Mouse (Mus musculus) brown adipose tissue, adult 24 weeks (tissue): ENCODE results near the gene Col4a2. TPM values are rescaled to one million over a fixed set of nuclear protein-coding genes. Genes with fewer than 3 reads are reported as not detected.

Experiments
- H3K27ac ChIP-seq: fragments of 200-500 bp; replicated peaks from 2 replicates; pipeline ENCODE4 v1.5.1; 2012; ENCODE audit warnings: low read depth, mild to moderate bottlenecking, low read length
- H3K4me1 ChIP-seq: fragments of 200-500 bp; 2 replicates; pipeline ENCODE4 v1.6.1; 2012; ENCODE audit warnings: low read length, mixed read lengths; ENCODE audit not compliant: control insufficient read depth, insufficient read depth, insufficient read length
- H3K4me3 ChIP-seq: fragments of 200-500 bp; 2 replicates; pipeline ENCODE4 v1.5.1; 2012; ENCODE audit warnings: low read depth, mild to moderate bottlenecking, low read length, moderate library complexity; ENCODE audit not compliant: insufficient read depth
- polyA plus RNA-seq: library from polyadenylated mRNA; stranded (reverse); fragments of >200 nt; gene quantifications from 2 replicates; pipeline ENCODE4 v1.2.4, GENCODE M21; 2012; ENCODE audit not compliant: missing spikeins, insufficient read depth, insufficient read length

The Col4a2 gene
- polyA plus RNA-seq, 1 experiment: 51.1 TPM

DNA sequence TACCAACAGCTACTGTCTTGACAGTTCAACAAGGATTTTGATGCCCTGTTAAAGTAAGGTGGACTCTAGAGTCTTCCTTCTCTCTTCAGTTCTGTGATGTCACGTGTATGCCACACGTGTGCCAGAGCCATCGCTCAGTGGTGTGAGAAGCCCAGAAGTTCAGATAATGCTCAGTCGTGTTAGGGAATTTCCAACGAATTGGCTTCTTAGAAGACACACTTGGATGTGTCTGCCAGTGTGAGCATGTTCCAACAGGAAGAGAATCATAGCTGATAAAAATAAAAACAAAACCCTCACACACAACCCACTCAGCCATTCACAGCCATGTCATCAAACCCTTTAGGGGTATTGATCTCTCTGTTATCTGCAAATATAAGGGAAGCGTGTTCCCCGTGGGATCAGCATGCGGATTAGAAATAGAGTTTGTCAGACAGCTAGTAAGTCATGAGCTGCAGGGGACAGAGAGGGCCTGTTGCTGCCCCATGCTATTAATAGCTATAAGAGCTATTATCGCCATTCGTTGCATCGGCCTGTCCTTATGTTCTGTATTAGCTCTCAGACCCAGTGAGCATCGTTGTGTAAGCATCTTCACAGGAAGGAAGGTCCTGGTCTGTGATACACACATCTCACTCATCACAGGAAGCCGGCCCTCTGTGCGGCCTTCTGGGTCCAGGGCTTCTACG is 61.2 kb downstream of the Col4a2 start:
- no peak overlapping the region for H3K4me3 ChIP-seq
- H3K27ac ChIP-seq: peak overlapping the region; percentile 67
- peaks cover 75% of the 10 kb centered on the region for H3K4me1 ChIP-seq

DNA sequence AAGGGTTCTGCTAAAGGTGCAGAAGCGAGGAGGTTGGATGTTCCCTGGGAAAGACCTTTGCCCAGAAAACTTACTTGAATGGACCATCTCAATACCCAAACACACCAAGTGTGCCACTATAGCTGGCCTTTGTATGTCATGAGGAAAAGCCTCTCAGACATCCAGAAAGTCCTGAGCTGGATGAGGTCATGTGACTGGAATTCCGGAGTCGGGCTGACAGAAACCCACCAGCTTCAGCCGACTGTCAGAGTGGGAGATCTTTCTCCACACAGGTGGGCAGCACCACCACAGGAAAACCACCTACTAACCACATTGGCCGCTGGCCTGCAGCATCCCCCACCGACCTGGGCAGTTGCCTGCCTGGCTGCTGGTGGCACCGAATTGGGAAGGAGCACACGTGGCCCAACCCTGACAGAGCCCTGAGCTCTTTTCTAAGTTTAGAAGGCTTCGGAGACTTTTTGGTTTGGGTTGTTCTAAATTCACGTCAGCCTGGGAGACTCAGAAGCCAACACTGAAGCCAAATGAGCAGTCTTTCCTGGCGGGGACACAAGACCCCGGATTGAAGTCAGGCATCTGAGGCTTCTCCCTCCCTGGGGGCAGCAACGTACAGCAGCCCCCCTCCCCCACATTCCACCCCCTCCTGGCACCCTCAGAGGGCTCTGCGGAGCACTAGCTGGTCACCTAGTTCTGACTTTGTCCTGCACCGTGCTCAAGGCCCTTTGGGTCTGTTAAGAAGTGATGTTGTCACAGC is 61.9 kb downstream of the Col4a2 start:
- peak overlapping the region; percentile 67 for H3K27ac ChIP-seq
- H3K4me3 ChIP-seq: no peak overlapping the region
- H3K4me1 ChIP-seq: peaks cover 72% of the 10 kb centered on the region

DNA sequence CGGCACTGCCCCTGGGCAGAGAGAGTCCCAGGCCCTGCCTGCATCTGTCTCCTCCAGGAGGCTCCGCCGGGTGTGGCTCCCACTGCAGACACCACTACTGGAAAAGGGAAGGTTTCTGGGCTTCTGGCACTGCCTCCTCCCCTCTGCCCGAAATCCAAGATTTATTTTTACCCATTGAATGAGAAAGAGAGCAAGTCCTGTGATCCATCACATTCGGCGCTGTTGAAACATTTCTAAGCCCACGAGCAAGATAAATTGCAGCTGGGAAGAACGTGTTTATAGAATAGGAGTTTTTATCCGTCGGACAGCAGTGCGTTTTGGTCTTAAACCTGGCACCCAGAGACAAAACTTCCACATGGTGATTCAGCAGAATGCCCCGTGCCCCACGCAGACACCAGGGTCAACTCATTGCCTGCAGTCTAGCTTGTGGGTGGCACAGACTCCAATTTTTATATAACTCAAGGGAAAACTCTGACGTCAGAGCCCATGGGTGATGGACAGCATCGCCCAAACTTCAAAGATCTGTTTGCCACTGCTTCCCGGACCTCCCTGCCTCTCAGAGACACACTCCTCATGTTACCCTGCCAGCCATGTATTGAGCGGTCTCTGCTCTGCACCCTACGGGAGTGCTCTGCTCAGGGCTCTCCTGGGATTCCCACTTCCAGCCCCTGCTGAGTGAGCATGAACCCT is 63.3 kb downstream of the Col4a2 start:
- H3K27ac ChIP-seq: peak overlapping the region; percentile 82
- peaks cover 69% of the 10 kb centered on the region for H3K4me1 ChIP-seq
- H3K4me3 ChIP-seq: no peak overlapping the region

DNA sequence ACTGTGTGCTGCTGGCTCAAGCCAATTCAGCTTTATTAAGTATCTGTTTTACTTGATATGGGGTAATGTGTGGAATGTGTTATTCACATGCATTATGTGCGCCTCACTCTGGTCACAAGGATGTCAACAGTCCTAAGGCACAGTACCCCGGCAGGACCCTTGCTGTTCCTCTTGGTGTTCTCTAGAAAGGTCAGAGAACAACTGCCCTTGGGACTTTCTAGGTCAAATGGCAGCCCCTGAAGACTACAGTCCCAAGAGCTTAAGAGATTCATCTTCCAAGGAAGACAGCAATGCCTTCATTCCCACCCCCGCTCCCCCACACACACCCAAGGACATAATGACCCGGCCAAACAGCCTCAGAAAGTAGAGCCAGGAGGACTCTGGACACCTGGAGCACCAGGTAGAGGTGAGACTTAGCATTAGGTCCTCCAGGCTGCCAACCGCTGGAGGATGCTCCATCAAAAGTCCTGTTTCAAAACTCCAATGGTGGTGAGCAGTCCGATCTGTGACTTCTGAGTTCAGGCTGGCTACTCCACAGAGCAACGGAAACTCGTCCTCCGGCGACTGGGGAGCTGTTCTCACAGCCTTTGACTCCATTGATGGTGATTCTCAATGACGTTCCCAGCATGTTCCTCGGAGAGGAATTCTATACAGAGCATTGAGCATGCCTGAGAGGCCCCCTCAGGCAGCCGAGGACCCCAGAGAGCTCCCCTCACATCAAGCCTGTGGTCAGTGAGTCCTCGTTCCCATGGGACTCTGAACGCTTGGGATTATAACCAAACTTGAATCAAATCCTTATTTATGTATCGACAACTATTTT is 65.0 kb downstream of the Col4a2 start:
- Histone ChIP-seq H3K4me1 (peaks cover 78% of the 10 kb centered on the region), H3K27ac (peak overlapping the region; percentile 65), H3K4me3 (no peak overlapping the region)

DNA sequence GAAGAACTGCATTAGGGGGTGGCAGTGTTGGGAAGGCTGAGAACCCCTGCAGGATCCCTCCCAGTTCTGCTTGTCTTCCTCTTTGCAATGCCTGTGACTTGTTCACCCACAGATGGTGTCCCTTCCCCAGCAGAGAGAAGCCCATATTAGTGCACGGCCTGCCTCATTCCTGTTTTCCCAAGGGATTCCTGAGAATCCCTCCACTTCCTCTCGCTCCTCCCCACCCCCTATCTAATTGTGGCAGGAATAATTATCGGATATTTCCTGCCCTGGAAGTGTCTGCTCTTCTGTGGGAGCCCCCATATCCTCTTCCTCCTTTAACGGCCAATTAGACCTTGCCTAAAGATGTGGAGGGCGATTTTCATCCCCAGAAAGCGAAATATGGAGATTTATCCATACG is 67.0 kb downstream of the Col4a2 start:
- H3K4me1 ChIP-seq: peaks cover 77% of the 10 kb centered on the region

DNA sequence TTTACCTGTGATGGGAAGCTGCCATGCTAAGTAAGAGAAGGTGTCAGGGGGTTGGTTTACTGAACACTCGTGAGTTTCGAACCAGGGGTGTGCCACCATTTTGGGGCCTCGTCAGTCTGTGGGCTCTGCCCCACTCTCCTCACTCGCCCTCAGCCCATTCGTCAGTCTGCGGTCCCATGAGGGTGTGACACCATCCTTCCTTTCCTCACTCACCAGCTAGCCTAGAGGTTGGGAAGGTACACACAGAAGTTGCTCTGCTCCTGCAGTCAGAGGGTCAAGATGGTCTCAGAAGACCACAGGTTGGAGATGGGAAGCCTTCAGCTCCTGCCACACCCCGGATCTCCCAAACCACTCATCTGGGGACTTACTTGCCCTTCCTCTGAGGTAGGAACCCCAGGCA is 68.9 kb downstream of the Col4a2 start:
- H3K4me3 ChIP-seq: no peak overlapping the region
- H3K27ac ChIP-seq: peak overlapping the region; percentile 89
- peaks cover 81% of the 10 kb centered on the region for H3K4me1 ChIP-seq

More for the DNA sequence above, 67.0 kb downstream of the Col4a2 start:
- Histone ChIP-seq H3K27ac (peak overlapping the region; percentile 89), H3K4me3 (no peak overlapping the region)

DNA sequence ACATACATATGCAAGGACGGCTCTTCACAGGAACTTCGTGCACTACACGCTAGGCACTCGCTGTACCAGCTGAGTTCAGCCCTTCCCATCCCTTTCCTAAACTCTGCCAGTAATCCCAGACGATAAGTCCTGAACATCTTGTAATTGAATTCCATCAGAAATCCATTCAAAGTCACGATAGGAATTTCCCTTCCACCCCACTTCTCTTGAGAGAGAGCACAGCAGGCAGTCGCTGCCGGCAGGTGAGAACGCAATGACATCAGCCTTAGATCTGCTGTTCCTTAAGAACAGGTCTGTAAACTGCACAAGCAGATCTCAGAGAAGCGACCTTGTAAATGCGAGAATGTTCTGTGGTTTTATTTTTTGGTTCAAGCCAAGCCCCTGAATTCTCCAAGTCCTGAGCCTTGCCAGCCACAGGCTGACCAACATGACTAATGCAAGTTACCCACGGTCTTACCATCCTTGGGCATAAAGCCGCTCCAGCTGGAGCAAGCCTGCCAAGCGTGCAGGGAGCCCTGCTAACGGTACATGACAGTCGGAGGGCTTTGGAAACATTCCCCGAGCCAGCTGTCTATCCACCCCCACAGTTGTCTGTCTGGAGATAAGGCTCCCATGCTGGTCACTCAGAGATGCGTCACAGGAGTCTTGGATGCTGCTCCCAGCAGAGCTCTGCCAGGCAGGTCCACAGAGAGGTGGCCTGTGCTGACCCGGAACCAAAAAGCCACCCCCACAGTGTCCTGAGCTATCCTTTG is 69.6 kb downstream of the Col4a2 start:
- peaks cover 84% of the 10 kb centered on the region for H3K4me1 ChIP-seq
- H3K4me3 ChIP-seq: no peak overlapping the region
- H3K27ac ChIP-seq: peak overlapping the region; percentile 89

DNA sequence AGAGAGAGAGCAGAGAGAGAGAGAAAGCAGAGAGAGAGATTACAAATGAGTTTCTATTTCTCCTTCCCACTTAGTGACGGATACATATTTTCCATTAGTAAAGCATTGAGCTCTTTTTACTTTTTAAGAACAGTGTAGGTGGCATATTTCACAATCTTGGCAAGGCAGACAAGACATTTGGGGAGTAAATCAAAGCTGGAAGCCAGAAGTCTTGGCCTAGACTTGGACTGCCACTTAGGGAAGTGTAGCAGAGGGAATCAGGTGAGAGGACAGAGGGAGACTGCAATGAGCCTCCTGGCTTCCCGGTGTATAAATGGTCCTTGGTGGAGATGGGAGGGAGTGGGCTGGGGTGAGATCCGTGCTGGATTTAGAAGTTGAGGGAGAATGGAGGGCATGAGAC is 70.3 kb downstream of the Col4a2 start:
- H3K4me1 ChIP-seq: peaks cover 78% of the 10 kb centered on the region
- peak overlapping the region; percentile 89 for H3K27ac ChIP-seq
- no peak overlapping the region for H3K4me3 ChIP-seq

DNA sequence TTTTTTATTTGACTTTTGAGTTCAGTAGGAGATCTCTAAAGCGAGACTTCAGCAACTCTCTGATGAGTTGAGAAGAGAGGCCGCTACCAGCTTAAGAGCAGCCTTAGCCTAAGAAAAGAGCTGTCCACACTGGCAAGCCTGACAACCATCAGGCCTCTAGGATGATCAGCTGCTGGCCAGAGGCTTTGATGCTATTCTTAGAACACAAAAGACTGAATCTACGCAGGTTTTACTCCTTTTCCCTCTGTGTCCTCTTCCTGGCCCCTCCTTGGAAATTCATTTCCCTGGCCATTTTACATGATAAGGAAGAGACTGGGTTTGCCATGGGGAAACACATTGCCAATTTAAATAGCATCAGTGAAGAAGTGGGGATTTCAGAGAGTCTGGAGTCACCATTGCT is 70.8 kb downstream of the Col4a2 start:
- H3K4me3 ChIP-seq: no peak overlapping the region
- peak overlapping the region; percentile 89 for H3K27ac ChIP-seq
- peaks cover 78% of the 10 kb centered on the region for H3K4me1 ChIP-seq

DNA sequence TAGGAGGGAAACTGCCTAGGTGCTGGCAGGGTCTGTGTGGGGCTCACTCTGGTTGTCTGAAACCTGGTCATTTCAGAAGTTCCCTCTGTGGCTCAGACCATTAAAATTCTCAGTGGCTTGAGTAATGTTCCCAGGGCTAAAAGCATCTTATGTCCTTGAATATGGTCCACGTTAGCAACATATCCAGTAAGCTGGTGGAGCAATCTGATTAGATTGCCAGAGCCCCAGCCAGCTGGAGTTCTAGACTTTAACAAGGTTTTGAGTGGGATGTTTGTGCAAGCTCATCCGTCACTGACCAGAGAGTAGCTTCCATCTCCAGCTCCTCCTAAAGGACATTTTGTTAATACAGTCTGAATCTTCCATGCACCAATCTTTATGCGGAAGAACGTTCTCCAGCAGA is 72.2 kb downstream of the Col4a2 start:
- Histone ChIP-seq H3K27ac (peak overlapping the region; percentile 89), H3K4me1 (peaks cover 84% of the 10 kb centered on the region), H3K4me3 (no peak overlapping the region)

DNA sequence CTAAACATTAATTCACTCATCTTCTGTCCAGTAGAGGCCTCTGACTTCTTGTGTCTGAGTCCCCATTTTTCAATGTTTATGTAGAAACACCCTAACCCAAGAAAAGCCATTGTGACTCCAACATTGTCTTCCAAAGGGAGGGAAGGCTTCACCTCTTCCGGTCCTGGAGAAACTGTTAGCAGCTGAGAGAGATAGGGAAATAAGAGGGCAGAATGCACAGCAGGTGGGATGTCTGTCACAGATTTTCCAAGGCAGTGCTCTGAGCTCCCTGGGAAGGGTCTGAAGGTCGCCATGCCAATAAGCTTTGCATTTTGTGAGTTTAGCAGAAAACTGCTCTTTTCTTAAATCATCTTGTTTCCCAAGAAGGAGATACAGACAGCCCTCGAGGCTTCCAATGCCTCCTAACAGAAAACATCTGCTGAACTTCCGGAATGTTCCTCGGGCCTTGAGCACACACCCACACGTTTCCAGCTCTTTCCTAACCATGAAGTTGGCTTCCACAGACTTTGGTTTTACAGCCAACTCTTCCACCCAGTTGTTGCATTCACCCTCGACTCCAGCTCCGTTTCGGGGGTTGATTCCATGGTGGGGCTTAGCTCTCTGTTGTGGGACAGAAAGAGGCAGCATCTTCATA is 72.8 kb downstream of the Col4a2 start:
- H3K4me3 ChIP-seq: no peak overlapping the region
- peak overlapping the region; percentile 89 for H3K27ac ChIP-seq
- peaks cover 82% of the 10 kb centered on the region for H3K4me1 ChIP-seq

DNA sequence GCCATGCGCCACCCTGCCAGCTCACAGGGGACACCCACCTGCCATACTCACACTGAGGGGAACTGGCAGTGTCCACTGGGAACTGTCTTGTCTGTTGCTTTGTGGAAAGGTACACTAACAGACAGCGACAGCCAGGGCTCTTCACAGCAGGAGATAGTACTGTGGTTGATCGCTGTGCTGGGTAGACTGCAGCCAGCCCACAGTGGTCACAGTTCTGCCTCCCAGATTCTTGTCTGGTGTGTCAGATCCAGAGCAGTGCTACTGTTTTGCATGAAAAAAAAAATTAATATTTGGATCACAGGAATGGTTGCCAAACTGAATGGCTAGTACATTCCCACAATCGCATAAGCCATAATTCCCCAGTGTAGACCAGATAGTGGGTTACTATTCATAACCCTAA is 74.7 kb downstream of the Col4a2 start:
- Histone ChIP-seq H3K4me3 (no peak overlapping the region), H3K4me1 (peaks cover 71% of the 10 kb centered on the region), H3K27ac (peak overlapping the region; percentile 11)

DNA sequence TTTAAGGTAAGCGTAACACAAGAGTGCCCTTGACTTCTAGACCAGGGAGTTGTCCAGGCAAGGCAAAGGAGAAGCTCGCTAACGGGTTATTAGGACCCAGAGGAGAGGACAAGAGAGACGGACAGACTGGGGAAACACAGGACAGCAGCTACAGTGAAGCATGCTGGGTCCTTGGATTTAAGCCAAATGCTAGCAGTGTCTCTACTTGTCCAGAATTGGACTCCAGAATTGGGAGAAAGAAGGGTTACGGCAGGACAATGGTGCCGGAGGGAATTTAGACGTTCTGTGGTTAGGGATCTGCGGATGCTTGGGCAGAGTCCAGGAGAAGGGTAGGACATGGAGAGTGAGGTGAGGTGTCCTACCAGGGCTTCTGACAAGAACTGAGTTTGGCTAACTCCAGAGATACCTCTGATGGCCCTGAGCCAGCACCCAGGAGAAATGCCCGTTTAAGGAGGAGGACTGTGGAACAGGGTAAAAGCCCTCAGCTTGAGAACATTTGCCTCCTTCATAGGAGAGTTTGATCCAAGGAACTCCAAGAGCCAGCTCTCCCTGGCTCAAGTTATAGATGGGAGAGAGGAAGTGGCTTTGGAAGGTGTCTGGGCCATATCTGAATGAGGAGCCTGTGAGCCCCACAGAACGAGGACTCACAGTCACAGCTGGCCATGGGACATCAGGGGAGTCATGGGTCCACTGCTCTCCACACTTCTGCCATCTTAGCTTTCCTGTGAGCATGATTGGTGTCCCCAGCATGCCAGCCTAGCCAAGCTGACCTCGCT is 76.9 kb downstream of the Col4a2 start:
- Histone ChIP-seq H3K4me3 (no peak overlapping the region), H3K4me1 (peaks cover 68% of the 10 kb centered on the region), H3K27ac (peak overlapping the region; percentile 41)
